Mouse (Mus musculus) c-Kit-positive CD71-positive TER-119-negative erythroid progenitor cells, embryonic 14.5 days (primary cell): ENCODE results near the gene Sppl3.
"Not testable (repeated sequence)": the region's sequence is repeated elsewhere in the genome, so short reads cannot be mapped to it uniquely, and the experiment has no call there.

Experiments used
- DNase-seq: peaks from one replicate; pipeline ENCODE4 v3.0.0-alpha.2; 2013; ENCODE audit warnings: low read depth

Gene Sppl3

DNA sequence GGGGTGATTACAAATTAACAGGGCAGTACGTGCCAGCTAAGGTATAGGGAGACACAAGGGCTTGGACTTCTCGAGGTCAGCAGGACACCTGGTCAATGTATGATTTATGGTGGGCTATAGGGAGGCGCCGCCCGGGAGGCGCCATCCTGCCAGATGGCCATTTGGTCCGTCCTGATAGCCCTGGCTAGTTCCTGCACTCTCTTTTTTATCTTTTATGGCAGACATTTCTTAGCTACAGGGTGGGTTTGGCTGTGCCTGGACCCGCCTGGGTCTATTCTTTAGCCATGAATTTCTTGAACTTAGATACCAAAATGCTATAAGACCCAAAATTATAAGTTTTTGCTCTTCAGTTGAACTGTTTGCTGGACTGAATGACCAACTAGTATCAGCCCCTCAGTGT is 62.4 kb downstream of the Sppl3 start:
- DNase-seq, result not testable (repeated sequence)

DNA sequence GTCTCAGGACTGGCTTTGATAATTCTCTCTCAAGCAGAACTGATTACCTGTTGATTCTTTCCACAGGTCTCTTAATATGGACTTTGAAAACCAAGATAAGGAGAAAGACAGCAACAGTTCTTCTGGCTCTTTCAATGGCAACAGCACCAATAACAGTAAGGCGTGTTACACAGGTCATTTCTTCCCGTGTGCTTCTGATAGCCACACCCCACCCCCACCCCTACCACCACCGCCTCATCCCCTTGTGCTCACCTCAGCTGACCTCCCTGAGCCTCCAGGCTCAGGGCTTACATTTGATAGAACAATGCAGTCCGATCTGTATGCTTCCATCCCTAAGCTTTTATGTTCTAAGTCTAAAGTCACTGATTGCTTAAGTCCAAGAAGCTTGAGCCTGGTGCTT is 63.8 kb downstream of the Sppl3 start:
- no peak for DNase-seq

GRCm38 (mm10) chr5:115076144-115076901 is 65.4 kb downstream of the Sppl3 start:
- DNase-seq, result peak; percentile 76

DNA sequence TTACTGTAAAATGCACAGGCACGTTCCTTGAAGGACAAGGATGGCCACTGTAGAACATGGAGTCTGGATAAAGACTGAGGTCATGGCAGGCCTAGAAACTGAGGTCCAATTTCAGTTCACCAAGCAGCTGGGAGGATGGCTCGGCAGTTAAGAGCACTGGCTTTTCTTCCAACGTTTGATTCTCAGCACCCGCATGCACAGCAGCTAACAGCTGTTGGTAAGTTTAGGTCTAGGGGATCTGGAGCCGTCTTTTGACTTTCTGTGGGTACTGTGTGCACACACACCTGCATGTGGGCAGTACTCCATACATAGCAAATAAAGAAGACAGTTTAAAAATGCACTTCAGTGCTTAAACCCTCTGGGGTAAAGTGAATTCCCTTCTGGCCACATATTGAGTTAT is 70.7 kb downstream of the Sppl3 start:
- DNase-seq, result no peak

DNA sequence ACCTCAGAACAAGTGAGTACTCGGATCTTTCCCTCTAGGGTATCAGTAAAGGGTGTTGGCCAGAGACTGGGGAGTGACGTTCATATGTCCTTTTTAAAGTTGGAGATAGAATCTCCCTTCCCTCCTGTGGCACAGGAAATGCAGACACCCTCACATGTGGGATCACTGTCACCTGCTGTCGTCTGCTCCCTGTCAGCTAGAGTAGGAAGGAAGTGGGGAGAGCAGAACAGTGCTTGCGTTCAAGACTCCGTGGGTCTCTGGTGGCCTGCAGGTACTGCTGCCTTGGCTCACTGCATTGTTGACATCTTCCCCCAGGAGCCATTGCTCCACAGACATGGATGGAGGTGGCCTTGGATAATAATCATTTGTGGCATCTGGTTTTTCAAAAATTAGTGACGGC is 72.6 kb downstream of the Sppl3 start:
- no peak for DNase-seq

DNA sequence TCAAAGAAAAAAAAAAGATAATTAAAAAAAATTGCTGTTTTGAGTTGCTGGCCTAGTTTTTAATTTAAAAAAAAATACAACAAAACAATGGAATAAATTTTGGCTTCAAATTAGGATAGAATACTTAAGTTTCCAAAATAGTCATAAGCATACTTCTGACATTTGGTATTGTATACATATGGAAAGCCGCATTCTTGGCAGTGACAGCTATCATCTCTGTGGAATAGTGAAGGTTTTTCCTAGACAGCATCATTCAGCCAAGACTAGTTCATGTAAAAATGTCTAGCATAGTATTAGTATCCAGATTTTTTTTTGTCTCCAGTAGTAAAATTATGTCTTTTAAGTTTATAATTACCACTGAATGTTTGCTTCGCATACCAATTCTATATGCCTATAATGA is 74.7 kb downstream of the Sppl3 start:
- DNase-seq, result no peak

DNA sequence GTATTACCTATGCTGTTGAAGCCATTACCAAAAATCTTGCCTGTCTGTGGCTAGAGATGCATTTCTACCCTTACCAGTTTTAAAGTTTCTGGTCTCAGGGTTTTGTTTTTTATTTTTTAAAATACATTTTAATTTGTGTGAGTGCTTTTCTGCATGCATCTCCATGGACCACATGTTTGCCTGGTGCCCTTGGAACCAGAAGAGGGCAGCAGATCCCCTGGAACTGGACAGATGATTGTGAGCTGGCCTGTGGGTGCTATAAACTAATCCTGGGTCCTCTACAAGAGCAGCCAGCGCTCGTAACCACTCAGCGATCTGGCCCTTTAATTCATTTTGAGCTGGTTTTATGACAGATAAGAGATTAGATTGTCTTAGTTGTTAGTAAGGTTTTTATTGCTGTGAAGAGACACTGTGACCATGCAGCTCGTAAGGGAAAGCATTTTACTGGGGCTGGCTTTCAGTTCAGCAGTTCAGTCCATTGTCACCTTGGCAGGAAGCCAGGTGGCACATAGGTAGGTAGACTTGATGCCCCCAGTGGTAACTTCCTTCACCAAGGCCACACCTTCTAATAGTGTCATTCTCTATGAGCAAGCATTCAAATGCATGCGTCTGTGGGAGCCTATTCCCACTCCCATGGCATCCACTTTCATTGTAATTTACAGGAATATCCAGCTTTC is 78.8 kb downstream of the Sppl3 start:
- no peak for DNase-seq

- DNase-seq, result no peak
Measured at GRCm38 (mm10) chr5:115091015-115091414, 80.1 kb downstream of the Sppl3 start.

DNA sequence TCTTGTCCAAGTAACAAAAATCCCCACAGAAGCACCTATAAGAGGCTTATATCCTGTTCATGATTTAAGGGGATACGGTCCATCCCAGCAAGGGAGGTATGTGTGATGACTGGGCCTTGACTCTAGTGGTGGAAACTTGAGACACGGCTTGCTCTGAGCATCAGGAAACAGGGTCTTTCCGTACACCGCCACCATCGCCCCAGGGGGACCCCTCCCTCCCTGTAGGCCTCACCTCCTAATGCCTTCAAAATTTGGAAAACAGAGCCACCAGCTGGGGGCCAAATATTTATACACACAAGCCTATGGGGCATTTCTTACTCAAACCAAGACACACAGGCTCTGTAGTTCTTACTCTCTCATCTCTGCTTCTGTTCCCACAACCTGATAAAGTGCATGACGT is 80.8 kb downstream of the Sppl3 start:
- DNase-seq, result no peak

DNA sequence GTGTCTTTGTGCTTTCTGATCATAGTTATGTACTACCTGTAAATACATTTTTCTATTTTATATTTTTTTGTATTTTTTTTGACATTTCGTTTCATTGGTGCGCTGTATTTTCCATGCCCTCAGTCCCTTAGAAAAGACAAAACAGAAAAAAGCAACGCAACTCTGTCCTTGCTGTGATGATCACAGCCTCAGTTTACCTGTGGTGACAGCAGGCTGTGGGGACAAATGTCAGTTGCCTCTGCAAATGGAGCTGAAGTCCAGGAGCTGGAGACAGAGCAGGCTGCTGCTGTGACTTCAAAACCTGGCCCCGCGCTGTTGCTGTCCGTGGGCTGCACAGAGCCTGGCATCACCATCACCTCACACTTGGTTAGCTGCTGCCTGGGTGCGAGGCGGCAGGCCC is 87.3 kb downstream of the Sppl3 start, which contains the start of gene Gm10401:
TSS of gene Gm10401 (minus strand) at position 101 of the 400 bp plus-strand sequence.
- DNase-seq, result no peak

GRCm38 (mm10) chr5:115099530-115099929 is 88.6 kb downstream of the Sppl3 start:
- DNase-seq, result no peak

GRCm38 (mm10) chr5:115099991-115100390 is 89.1 kb downstream of the Sppl3 start:
- no peak for DNase-seq

- DNase-seq, result no peak
Measured at GRCm38 (mm10) chr5:115100473-115100872, 89.5 kb downstream of the Sppl3 start.

- DNase-seq, result no peak
Measured at GRCm38 (mm10) chr5:115102231-115102630, 91.3 kb downstream of the Sppl3 start.

- not testable (repeated sequence) for DNase-seq
Measured at GRCm38 (mm10) chr5:115103253-115103652, 92.3 kb downstream of the Sppl3 start.

DNA sequence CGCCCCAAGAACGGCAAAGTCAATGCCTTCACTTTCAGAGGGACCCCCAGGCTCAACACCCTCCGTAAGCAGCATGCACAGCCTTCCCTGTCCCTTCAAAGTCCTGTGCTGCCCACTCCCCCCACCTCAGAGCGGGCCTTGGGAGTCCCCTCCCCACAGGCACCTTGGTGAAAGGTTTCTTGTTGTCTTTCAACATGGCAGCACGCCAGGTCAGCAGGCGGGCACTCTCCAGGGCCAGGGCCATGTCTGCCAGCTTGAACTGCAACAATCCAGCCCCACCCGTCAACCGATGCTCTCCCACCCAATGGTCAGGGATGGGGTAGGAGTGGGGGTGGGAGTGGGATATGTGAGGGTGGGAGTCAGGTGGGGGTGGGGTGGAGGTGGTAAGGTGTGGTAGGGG is 100.2 kb downstream of the Sppl3 start:
- DNase-seq, result no peak

- DNase-seq, result no peak
Measured at GRCm38 (mm10) chr5:115113244-115113643, 102.3 kb downstream of the Sppl3 start.

DNA sequence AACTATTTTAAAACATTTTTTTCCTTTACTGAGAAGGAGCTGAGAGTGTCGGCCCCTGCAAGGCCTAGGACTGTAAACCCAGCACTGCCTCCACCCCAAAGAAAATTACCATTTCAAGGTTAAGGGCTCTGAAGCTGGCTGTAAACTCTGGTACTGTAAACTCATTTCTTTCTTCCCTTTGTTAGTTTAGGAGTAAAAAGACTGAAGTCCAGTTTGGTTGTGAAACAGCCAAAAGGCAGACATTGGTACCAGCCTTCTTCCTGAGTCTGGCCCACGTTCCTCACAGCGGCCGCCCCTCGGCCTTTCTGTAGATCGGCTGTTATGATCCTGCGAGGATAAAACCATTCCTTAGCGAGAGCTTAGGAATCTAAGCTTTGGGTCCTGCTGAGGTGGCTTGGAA is 103.6 kb downstream of the Sppl3 start:
- no peak for DNase-seq

GRCm38 (mm10) chr5:115116426-115116825 is 105.5 kb downstream of the Sppl3 start:
- no peak for DNase-seq

DNA sequence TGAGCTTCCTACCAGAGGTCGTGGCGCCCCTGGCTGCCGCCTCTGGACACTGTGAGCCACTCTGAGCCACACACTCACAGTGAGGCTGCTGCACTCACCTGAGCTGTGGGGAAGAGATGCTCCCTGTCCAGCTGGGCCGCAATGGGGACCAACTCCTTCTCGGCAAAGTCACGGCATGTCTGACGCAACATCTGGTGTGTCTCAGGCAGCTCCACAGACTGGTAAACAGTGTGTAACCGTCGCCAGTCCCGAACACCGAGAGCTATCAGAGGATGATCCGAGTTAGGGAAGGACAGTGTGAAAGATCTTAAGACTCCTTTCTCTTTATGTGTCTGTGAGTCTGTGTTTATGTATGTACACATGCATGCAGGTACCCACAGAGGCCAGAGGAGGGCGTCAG is 106.5 kb downstream of the Sppl3 start:
- DNase-seq, result no peak

DNA sequence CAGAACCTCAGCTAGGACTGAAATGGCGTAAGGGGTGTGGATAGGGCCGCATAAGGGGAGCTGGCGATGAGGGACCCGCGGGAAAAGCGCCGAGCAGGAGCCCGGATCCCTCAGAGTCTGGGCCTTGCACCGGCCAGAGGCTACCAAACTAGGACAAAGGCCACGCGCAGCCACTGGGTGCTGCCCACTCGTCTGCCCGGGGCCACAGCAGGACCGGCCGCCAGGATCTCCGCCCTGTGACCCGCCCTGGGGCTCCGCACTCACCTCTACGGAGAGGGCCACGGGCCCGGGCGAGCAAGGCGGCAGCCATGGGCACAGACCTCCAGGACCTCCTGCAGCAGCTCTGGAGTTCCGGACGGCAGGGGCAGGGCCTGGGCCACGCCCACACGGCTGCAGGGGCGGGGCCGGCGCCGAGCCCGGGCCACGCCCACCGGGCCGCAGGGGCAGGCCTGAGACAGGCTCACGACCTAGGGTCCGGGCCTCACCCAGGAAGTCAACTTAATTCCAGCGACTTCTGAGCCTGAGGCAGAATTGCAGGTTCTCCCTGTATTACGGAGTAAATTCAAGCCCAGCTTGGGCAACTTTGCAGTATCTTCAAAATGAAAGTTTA is 108.1 kb downstream of the Sppl3 start, which contains the start of gene Acads:
TSS of gene Acads (minus strand) at position 386 of the 610 bp plus-strand sequence.
- DNase-seq, result peak; percentile 44

DNA sequence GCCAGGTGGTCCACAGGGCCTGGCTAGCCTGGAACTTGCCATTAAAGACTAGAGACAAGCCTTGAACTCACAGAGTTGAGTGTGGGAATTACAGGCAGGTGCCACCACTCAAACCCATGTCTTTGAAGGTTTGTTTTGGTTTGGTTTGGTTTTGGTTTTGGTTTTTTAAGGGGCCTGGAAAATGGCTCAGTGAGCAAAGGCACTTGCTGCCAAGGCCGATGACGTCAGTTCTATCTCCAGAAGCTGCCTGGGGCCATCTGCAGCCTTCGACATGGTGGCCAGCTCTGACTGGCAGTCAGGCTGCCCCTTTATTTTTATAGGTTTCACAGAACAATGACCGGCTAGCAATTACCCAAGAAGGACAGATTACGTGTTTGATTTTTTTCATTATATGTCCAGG is 110.0 kb downstream of the Sppl3 start:
- DNase-seq, result no peak

- no peak for DNase-seq
Measured at GRCm38 (mm10) chr5:115124690-115125089, 113.8 kb downstream of the Sppl3 start.
